Mouse (Mus musculus) cerebellum, postnatal 25 days (tissue): ENCODE measurements around the gene Dnajc1.

Source experiments
- DNase-seq, 2 experiments: peaks; one replicate each; pipeline ENCODE4 v3.0.0; 2021; ENCODE audit warnings: mixed read lengths in 2 of 2

The Dnajc1 gene

GRCm38 (mm10) chr2:18195285-18195684, 197.3 kb downstream of the Dnajc1 start:
- DNase-seq, result no peak

GRCm38 (mm10) chr2:18188367-18188766, 204.3 kb downstream of the Dnajc1 start:
- no peak for DNase-seq

GRCm38 (mm10) chr2:18183079-18183478, 209.6 kb downstream of the Dnajc1 start:
- DNase-seq, result no peak

- no peak for DNase-seq
These were observed 211.0 kb downstream of the Dnajc1 start for GRCm38 (mm10) chr2:18181631-18182030.

- no peak for DNase-seq
These were observed 212.3 kb downstream of the Dnajc1 start for GRCm38 (mm10) chr2:18180323-18180722.

GRCm38 (mm10) chr2:18176235-18176634, 216.4 kb downstream of the Dnajc1 start:
- DNase-seq, result no peak

GRCm38 (mm10) chr2:18175234-18175633, 217.4 kb downstream of the Dnajc1 start:
- DNase-seq, result no peak

GRCm38 (mm10) chr2:18169174-18169948, 223.3 kb downstream of the Dnajc1 start:
- no peak for DNase-seq

- DNase-seq, result no peak
These were observed 227.1 kb downstream of the Dnajc1 start for GRCm38 (mm10) chr2:18165511-18165910.

GRCm38 (mm10) chr2:18160992-18161391, 231.6 kb downstream of the Dnajc1 start:
- no peak for DNase-seq

GRCm38 (mm10) chr2:18159426-18159825, 233.2 kb downstream of the Dnajc1 start:
- no peak for DNase-seq

- DNase-seq, result no peak
These were observed 236.5 kb downstream of the Dnajc1 start for GRCm38 (mm10) chr2:18156131-18156530.
